Mouse (Mus musculus) erythroblast, embryonic 14.5 days (primary cell): ENCODE results near the gene Pkp4. TPM values are rescaled to one million over a fixed set of nuclear protein-coding genes. Genes with fewer than 3 reads are reported as not detected.

ENCODE experiments used
- H3K27me3 ChIP-seq: 2 replicates; pipeline ENCODE4 v1.6.1; 2012; ENCODE audit warnings: inconsistent platforms; ENCODE audit not compliant: control insufficient read depth
- H3K36me3 ChIP-seq: 2 replicates; pipeline ENCODE4 v1.6.1; 2012; ENCODE audit warnings: mild to moderate bottlenecking, inconsistent platforms; ENCODE audit not compliant: control insufficient read depth
- H3K4me1 ChIP-seq: 2 replicates; pipeline ENCODE4 v1.6.1; 2012; ENCODE audit warnings: inconsistent platforms; ENCODE audit not compliant: control insufficient read depth
- H3K4me3 ChIP-seq: replicated peaks from 2 replicates; pipeline ENCODE3; 2012; ENCODE audit warnings: moderate library complexity, mild to moderate bottlenecking, inconsistent platforms
- H3K9me3 ChIP-seq: 2 replicates; pipeline ENCODE4 v1.6.1; 2012; ENCODE audit warnings: low read length, inconsistent platforms, mixed read lengths; ENCODE audit not compliant: control insufficient read depth
- GATA1 ChIP-seq: IDR thresholded peaks from 2 replicates; pipeline ENCODE4 v1.6.1; 2012; ENCODE audit warnings: low read length, inconsistent platforms, mixed read lengths
- TAL1 ChIP-seq: IDR thresholded peaks from 3 replicates; pipeline ENCODE4 v1.6.1; 2012; ENCODE audit warnings: low read length, inconsistent platforms, mixed read lengths
- polyA plus RNA-seq: library from polyadenylated mRNA; stranded (reverse); fragments of >175 nt; gene quantifications from 2 replicates; pipeline ENCODE4 v1.2.3, GENCODE M21; 2012

The Pkp4 gene
- polyA plus RNA-seq: 0.82 and 2.2 TPM in 2 replicates

GRCm38 (mm10) chr2:59160605-59160963 is at the start of gene Pkp4, which contains the start of gene Ccdc148:
Gene Pkp4, plus strand, starts transcription at chr2:59160850.
Gene Ccdc148, minus strand, starts transcription at chr2:59160683.
- Histone ChIP-seq H3K36me3 (no peaks in the 10 kb centered on the region), H3K9me3 (no peaks in the 10 kb centered on the region), H3K4me3 (peak within 1 kb of the TSS; percentile 80), H3K27me3 (peaks cover 30% of the 10 kb centered on the region), H3K4me1 (peaks cover 22% of the 10 kb centered on the region)
- no peak for TF ChIP-seq TAL1
- TF ChIP-seq GATA1: no peak

GRCm38 (mm10) chr2:59129023-59129422 is 31.6 kb upstream of the Pkp4 start:
- Histone ChIP-seq H3K9me3 (no peaks in the 10 kb centered on the region), H3K27me3 (no peaks in the 10 kb centered on the region), H3K4me3 (no peak overlapping the region), H3K36me3 (no peaks in the 10 kb centered on the region), H3K4me1 (no peaks in the 10 kb centered on the region)
- TF ChIP-seq GATA1: no peak
- no peak for TF ChIP-seq TAL1

- Histone ChIP-seq H3K36me3 (no peaks in the 10 kb centered on the region), H3K9me3 (no peaks in the 10 kb centered on the region), H3K27me3 (no peaks in the 10 kb centered on the region), H3K4me3 (no peak overlapping the region), H3K4me1 (no peaks in the 10 kb centered on the region)
- no peak for TF ChIP-seq GATA1
- no peak for TF ChIP-seq TAL1
Observed at GRCm38 (mm10) chr2:59129821-59130220, 30.8 kb upstream of the Pkp4 start.

GRCm38 (mm10) chr2:59131044-59131443 is 29.6 kb upstream of the Pkp4 start:
- no peak overlapping the region for H3K4me3 ChIP-seq
- H3K4me1 ChIP-seq: no peaks in the 10 kb centered on the region
- no peaks in the 10 kb centered on the region for H3K27me3 ChIP-seq
- no peaks in the 10 kb centered on the region for H3K9me3 ChIP-seq
- no peaks in the 10 kb centered on the region for H3K36me3 ChIP-seq
- TF ChIP-seq GATA1: no peak
- no peak for TF ChIP-seq TAL1

GRCm38 (mm10) chr2:59155428-59155827 is 5.2 kb upstream of the Pkp4 start:
- Histone ChIP-seq H3K9me3 (no peaks in the 10 kb centered on the region), H3K27me3 (peaks cover 13% of the 10 kb centered on the region), H3K4me3 (no peak overlapping the region), H3K36me3 (no peaks in the 10 kb centered on the region), H3K4me1 (peaks cover 6% of the 10 kb centered on the region)
- no peak for TF ChIP-seq TAL1
- TF ChIP-seq GATA1: no peak

GRCm38 (mm10) chr2:59158117-59158516 is 2.5 kb upstream of the Pkp4 start:
- TF ChIP-seq GATA1 (no peak), TAL1 (no peak)

GRCm38 (mm10) chr2:59159961-59160604 is 567 bp upstream of the Pkp4 start:
- Histone ChIP-seq H3K4me1 (peaks cover 22% of the 10 kb centered on the region), H3K27me3 (peaks cover 30% of the 10 kb centered on the region), H3K9me3 (no peaks in the 10 kb centered on the region), H3K36me3 (no peaks in the 10 kb centered on the region), H3K4me3 (peak overlapping the region; percentile 80)
- no peak for TF ChIP-seq TAL1
- no peak for TF ChIP-seq GATA1

More at GRCm38 (mm10) chr2:59158117-59158516, 2.5 kb upstream of the Pkp4 start:
- peaks cover 30% of the 10 kb centered on the region for H3K27me3 ChIP-seq
- H3K9me3 ChIP-seq: no peaks in the 10 kb centered on the region
- H3K36me3 ChIP-seq: no peaks in the 10 kb centered on the region
- no peak overlapping the region for H3K4me3 ChIP-seq
- H3K4me1 ChIP-seq: peaks cover 22% of the 10 kb centered on the region

GRCm38 (mm10) chr2:59161021-59161440 is 381 bp downstream of the Pkp4 start:
- no peaks in the 10 kb centered on the region for H3K36me3 ChIP-seq
- H3K4me1 ChIP-seq: peaks cover 22% of the 10 kb centered on the region
- H3K4me3 ChIP-seq: peak overlapping the region; percentile 80
- no peaks in the 10 kb centered on the region for H3K9me3 ChIP-seq
- H3K27me3 ChIP-seq: peaks cover 30% of the 10 kb centered on the region
- no peak for TF ChIP-seq GATA1
- TF ChIP-seq TAL1: no peak

GRCm38 (mm10) chr2:59161441-59162284 is 1.0 kb downstream of the Pkp4 start:
- no peaks in the 10 kb centered on the region for H3K9me3 ChIP-seq
- peak overlapping the region; percentile 80 for H3K4me3 ChIP-seq
- H3K36me3 ChIP-seq: no peaks in the 10 kb centered on the region
- H3K4me1 ChIP-seq: peaks cover 22% of the 10 kb centered on the region
- peaks cover 30% of the 10 kb centered on the region for H3K27me3 ChIP-seq
- TF ChIP-seq TAL1 (no peak), GATA1 (no peak)
